Mouse (Mus musculus) left cerebral cortex, adult 11 months (tissue): ENCODE measurements around the gene Ippk.
A peak's percentile ranks its signal among the peaks of the same experiment; 100 is the strongest.

Experiments
- DNase-seq: peaks from one replicate; pipeline ENCODE4 v3.0.0; 2022; ENCODE audit warnings: low spot score

Gene Ippk

GRCm38 (mm10) chr13:49420754-49421605, at the start of gene Ippk:
Gene Ippk (plus strand): TSS chr13:49421249.
- peak; percentile 97 for DNase-seq

DNA sequence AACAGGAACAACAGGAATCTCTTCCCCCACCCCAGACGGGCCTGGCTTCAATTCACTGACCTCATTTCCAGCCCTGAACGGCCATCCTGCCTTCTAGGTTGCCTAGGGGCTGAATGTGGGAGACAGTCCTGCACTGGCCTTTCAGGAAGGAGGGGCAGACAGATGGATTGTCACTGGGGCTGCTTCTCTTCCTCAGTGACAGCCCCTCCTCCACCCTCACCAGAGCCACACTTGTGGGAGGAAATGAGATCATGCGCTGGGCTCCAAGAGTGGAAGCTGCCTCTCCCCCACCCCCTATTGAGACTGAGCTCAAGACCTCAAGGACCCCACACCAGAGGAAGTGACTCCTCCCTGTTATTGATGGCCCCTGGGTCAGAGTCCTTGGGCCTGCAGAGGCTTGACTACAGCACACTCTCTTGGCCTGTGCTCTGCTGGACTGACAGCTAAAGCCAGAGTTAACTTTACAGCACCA, 49.6 kb upstream of the Ippk start:
- peak; percentile 51 for DNase-seq

DNA sequence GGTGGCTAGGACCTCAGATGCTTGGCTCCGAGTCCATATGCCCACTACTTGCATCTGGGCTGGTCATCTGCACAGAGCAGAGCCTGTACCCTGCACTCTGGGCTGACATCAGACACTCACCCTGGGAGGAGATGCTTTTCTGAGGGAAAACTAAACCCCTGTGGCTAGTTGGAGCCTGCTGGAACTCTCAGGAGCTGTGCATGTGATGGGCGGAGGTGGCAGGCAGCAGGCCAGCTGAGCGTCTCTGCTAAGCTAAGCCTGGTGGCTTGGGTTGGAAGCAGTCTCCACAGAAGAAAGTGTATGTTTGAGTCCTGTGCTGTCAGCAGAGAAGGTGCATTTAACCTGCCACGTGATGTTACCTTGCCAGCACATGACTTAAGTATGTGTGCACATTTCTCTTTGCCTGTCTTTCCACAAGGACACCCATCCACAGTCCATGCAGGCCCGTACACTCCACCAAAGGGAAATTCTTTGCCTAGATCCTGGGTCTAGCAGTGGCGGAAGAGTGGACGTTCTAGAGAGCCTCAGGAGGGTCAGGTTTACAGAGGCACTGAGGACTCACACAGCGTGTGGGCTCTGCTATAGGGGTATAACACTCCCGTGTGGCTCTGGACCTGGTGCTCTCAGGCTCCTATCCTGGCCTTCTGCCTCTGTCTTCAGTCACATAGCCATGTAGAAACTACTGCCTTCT, 48.5 kb upstream of the Ippk start:
- DNase-seq = peak; percentile 41

GRCm38 (mm10) chr13:49374304-49374703, 46.7 kb upstream of the Ippk start:
- no peak for DNase-seq

GRCm38 (mm10) chr13:49374730-49375129, 46.3 kb upstream of the Ippk start:
- no peak for DNase-seq

GRCm38 (mm10) chr13:49377608-49378007, 43.4 kb upstream of the Ippk start:
- no peak for DNase-seq

DNA sequence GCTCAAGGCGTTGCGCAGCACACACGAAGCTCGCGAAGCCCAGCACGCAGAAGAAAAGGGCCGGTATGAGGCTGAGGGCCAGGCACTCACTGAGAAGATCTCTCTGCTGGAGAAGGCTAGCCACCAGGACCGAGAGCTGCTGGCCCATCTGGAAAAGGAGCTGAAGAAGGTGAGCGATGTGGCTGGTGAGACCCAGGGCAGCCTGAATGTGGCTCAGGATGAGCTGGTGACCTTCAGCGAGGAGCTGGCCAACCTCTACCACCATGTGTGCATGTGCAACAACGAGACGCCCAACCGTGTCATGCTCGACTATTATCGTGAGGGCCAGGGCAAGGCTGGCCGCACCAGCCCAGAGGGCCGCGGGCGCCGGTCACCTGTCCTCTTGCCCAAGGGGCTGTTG, 41.7 kb upstream of the Ippk start:
- no peak for DNase-seq

- DNase-seq = peak; percentile 58
Observed at GRCm38 (mm10) chr13:49381230-49381629, 39.8 kb upstream of the Ippk start.

DNA sequence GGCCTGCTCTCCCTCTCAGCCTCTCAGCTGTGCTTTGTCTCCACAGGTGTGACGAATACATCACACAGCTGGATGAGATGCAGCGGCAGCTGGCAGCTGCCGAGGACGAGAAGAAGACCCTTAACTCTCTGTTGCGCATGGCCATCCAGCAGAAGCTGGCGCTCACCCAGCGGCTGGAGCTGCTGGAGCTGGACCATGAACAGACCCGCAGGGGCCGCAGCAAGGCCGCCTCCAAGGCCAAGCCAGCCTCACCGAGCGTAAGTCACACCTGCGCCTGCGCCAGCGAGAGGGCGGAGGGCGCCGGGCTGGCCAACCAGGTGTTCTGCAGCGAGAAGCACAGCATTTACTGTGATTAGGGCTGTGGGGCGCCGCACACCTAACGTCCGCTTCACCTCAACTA, 38.1 kb upstream of the Ippk start:
- DNase-seq = no peak

DNA sequence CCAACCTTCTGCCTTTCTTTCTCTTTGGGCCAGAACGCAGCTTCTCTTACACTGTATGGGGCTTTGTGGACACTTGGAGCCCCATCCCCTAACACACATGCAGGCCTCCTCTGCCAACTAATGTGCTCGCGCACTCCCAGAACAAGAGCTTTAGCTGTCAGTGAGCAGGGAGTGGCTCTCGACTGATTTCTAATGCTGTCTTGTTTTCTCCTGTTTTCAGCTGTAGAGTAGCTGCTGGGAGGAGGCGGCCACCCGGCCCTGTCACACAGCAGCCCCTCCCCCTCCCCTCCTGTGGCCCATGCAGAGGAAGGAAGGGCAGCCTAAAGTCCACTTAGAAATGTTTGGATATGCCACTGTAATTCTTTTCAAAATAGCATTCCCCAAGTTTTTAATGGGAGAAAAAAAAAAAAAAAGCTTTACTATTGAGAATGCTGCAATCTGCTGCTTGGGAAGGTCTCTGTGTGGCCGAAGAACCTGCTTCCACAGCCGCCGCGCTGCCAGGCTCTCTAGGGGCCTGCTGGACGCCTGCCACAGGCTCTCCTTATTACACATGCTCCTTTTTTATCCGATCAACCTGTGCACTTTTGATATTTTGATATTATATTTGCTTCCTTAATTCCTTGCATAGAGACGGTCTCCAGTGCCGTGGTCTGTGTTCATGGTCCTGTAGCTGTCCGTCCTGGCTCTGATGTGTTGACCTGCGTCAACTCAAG, 36.1 kb upstream of the Ippk start:
- DNase-seq = no peak

GRCm38 (mm10) chr13:49391374-49391773, 29.7 kb upstream of the Ippk start:
- no peak for DNase-seq

GRCm38 (mm10) chr13:49393579-49393978, 27.5 kb upstream of the Ippk start:
- no peak for DNase-seq

GRCm38 (mm10) chr13:49394886-49395447, 26.1 kb upstream of the Ippk start:
- DNase-seq = no peak

DNA sequence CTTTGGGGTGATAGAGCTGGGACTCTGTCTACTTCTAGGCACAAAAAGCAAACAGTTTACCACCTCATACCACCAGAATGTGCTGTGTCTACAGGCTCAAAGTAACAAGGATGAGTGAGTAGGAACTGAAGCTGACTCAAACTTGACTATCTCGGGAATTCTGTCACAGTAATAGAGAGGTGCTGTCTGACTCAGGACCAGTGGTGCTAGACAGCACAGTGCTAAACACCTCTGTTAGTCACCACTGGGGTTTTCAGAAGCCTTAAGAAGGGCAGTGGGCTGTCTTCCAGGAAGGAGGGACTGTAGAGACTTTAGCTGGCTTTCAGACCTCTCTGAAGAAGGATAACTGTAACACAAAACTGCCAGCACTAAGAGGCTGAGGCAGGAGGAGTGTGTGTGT, 24.3 kb upstream of the Ippk start:
- no peak for DNase-seq

DNA sequence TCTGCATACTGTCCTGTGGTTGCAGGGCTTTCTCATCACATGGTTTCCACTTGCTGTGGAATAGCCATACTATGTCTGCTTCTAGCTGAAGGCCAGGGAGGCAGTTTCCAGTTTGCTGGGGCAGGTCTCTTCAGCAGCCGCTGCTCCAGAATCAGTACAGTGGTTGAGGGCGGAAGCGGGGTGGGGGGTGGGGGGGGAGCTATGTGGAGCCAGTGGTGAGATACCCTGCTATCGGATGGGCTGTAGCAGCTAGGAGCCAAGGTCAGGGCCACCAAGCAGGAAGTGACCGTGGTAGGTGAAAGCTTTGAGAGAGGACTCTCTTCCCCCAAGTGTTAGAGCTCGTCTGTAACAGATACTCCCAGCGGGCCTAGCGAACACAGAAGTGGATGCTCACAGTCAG, 22.9 kb upstream of the Ippk start:
- DNase-seq = no peak

- no peak for DNase-seq
Observed at GRCm38 (mm10) chr13:49400139-49400538, 20.9 kb upstream of the Ippk start.

GRCm38 (mm10) chr13:49402628-49403027, 18.4 kb upstream of the Ippk start:
- DNase-seq = no peak

GRCm38 (mm10) chr13:49407795-49408194, 13.3 kb upstream of the Ippk start:
- DNase-seq = no peak

DNA sequence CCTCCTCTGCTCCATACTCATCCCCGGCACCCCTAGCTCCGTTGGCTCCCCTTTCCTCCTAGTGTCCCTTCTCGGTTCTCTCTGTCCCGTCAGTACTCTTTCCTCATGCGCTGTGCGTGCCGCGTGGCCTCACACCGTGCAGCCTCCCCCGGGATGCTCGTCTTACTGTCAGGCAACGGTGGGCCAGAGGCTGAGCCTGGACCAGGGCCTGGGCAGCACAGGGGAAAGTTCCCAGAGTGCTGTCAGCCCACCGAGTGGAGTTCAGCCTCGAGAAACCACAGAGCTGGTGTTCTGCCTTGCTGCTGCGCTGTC, 513 bp downstream of the Ippk start:
- DNase-seq = no peak

DNA sequence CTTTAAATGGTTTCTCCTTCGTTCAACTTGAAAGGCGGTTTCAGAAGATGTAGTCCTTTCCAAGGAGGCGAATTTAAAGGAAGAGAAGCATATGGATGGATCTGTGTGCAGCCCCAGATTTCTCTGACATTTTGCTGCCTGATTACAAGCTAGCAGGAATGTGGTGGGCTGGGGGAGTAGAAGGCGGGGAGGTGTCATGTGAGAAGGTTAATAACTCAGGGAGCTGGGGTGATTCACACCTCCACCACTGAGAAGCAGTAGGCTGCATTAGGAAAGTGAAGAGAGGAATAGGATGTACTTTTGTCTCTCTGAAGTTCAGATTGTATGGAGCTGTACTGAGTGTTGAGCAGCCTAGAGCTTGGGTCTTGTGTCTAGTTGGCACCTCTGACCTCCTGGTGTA, 910 bp downstream of the Ippk start:
- DNase-seq = no peak

DNA sequence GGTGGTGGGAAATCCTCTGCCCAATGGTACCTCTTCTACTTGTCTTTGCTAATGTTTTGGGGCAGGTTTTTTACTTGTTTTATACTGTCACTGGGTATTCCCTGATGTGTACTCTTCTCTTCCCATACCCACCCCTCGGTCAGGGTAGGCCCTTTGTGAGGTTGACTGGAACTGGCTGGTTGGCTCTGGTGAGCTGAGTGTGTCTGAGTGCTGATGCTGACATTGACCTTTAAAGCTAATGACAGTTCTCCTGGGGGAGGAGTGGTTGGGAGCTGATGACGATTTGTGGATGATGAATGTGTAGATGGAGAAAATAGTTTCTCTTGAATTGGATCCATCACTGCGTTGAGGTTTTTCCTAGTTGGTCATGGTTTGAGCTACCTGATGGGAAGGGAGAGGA, 5.7 kb downstream of the Ippk start:
- no peak for DNase-seq

DNA sequence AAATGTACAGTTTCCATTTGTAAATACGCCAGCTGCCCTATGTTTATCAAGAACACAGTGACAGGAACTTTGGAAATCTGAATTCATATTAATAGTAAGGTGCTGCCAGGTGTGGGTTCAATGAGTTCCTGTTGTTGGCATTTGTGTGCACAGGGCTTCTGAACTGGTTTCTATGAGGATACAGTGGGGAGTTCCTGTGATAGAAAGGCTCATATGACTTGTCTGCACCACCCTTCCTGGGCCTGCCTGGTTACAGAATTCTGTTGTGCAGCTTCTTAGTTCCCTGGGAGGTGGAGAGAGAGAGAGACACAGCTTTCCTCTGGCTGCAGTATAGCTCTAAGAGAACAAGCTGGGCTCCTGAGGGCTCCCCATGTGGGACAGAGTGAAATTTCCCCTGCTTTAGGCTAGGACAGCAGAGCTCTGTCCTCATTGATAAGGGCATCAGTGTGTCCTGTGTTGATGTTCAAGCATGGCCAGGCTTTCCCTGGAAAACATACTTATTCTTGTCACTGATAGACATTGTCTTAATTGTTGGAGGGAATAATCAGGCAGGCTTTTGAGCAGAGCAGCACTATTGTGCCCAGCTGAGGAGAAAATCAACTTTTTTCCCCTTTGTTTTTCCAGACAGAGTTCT, 7.1 kb downstream of the Ippk start:
- DNase-seq = no peak
